Mouse (Mus musculus): ENCODE results near the gene Slc35a5. TPM values are rescaled to one million over a fixed set of nuclear protein-coding genes. Genes with fewer than 3 reads are reported as not detected.
A peak's percentile ranks its signal among the peaks of the same experiment; 100 is the strongest.

Gene Slc35a5
- polyA plus RNA-seq, 1 experiment from 2014 or later = 14.8 TPM

GRCm38 (mm10) chr16:45124230-45125203 is 34.0 kb downstream of the Slc35a5 start:
- no peak overlapping the region for H3K9ac ChIP-seq (ENCODE audit: low read depth, low read length)
- H3K9me3 ChIP-seq (replicated peaks; ENCODE audit: control insufficient read depth, low read length) = no peaks in the 10 kb centered on the region
- H3K4me2 ChIP-seq = no peak overlapping the region
- 37% methylated on average over 9 of the region's 9 CpGs for WGBS (ENCODE audit: insufficient replicate concordance)
- no peaks in the 10 kb centered on the region for H3K27me3 ChIP-seq (ENCODE audit: control insufficient read depth, insufficient read depth, low read length)
- H3K36me3 ChIP-seq (ENCODE audit: control insufficient read depth, insufficient read depth, low read length) = peaks cover 11% of the 10 kb centered on the region
- H3K4me3 ChIP-seq (ENCODE audit: low read depth, low read length) = no peak overlapping the region
- no peak overlapping the region for H3K27ac ChIP-seq (ENCODE audit: low read depth, low read length)
- H3K4me1 ChIP-seq (ENCODE audit: control insufficient read depth, insufficient read depth, low read length) = peaks cover 13% of the 10 kb centered on the region
- ATAC-seq (replicated peaks; ENCODE audit: insufficient number of reproducible peaks, low FRiP score, low TSS enrichment) = no peak

GRCm38 (mm10) chr16:45122571-45122970 is 35.9 kb downstream of the Slc35a5 start:
- Histone ChIP-seq H3K4me2 (no peak overlapping the region), H3K27me3 (ENCODE audit: control insufficient read depth, insufficient read depth, low read length) (no peaks in the 10 kb centered on the region), H3K9me3 (replicated peaks; ENCODE audit: control insufficient read depth, low read length) (no peaks in the 10 kb centered on the region), H3K4me3 (ENCODE audit: low read depth, low read length) (no peak overlapping the region), H3K9ac (ENCODE audit: low read depth, low read length) (no peak overlapping the region), H3K27ac (ENCODE audit: low read depth, low read length) (no peak overlapping the region), H3K4me1 (ENCODE audit: control insufficient read depth, insufficient read depth, low read length) (peaks cover 13% of the 10 kb centered on the region), H3K36me3 (ENCODE audit: control insufficient read depth, insufficient read depth, low read length) (peaks cover 7% of the 10 kb centered on the region)
- no peak for ATAC-seq (replicated peaks; ENCODE audit: insufficient number of reproducible peaks, low FRiP score, low TSS enrichment)
- WGBS (ENCODE audit: insufficient replicate concordance) = 56% methylated on average over 5 of the region's 5 CpGs

GRCm38 (mm10) chr16:45120844-45121425 is 37.6 kb downstream of the Slc35a5 start:
- Histone ChIP-seq H3K27ac (ENCODE audit: low read depth, low read length) (peak overlapping the region; percentile 50), H3K4me1 (ENCODE audit: control insufficient read depth, insufficient read depth, low read length) (peaks cover 13% of the 10 kb centered on the region), H3K9me3 (replicated peaks; ENCODE audit: control insufficient read depth, low read length) (no peaks in the 10 kb centered on the region), H3K9ac (ENCODE audit: low read depth, low read length) (no peak overlapping the region), H3K4me3 (ENCODE audit: low read depth, low read length) (no peak overlapping the region), H3K27me3 (ENCODE audit: control insufficient read depth, insufficient read depth, low read length) (no peaks in the 10 kb centered on the region), H3K36me3 (ENCODE audit: control insufficient read depth, insufficient read depth, low read length) (peaks cover 3% of the 10 kb centered on the region), H3K4me2 (no peak overlapping the region)
- ATAC-seq (replicated peaks; ENCODE audit: insufficient number of reproducible peaks, low FRiP score, low TSS enrichment) = no peak
- WGBS (ENCODE audit: insufficient replicate concordance) = 26% methylated on average over 5 of the region's 5 CpGs

GRCm38 (mm10) chr16:45118760-45119159 is 39.7 kb downstream of the Slc35a5 start:
- Histone ChIP-seq H3K4me1 (ENCODE audit: control insufficient read depth, insufficient read depth, low read length) (peaks cover 10% of the 10 kb centered on the region), H3K9ac (ENCODE audit: low read depth, low read length) (no peak overlapping the region), H3K36me3 (ENCODE audit: control insufficient read depth, insufficient read depth, low read length) (peaks cover 3% of the 10 kb centered on the region), H3K27ac (ENCODE audit: low read depth, low read length) (no peak overlapping the region), H3K4me3 (ENCODE audit: low read depth, low read length) (no peak overlapping the region), H3K9me3 (replicated peaks; ENCODE audit: control insufficient read depth, low read length) (no peaks in the 10 kb centered on the region), H3K27me3 (ENCODE audit: control insufficient read depth, insufficient read depth, low read length) (no peaks in the 10 kb centered on the region), H3K4me2 (no peak overlapping the region)
- WGBS (ENCODE audit: insufficient replicate concordance) = 71% methylated on average over 3 of the region's 3 CpGs
- ATAC-seq (replicated peaks; ENCODE audit: insufficient number of reproducible peaks, low FRiP score, low TSS enrichment) = no peak

GRCm38 (mm10) chr16:45117200-45117599 is 41.3 kb downstream of the Slc35a5 start:
- ATAC-seq (replicated peaks; ENCODE audit: insufficient number of reproducible peaks, low FRiP score, low TSS enrichment) = no peak
- Histone ChIP-seq H3K36me3 (ENCODE audit: control insufficient read depth, insufficient read depth, low read length) (no peaks in the 10 kb centered on the region; the same call in 1 of the 2 replicates), H3K4me1 (ENCODE audit: control insufficient read depth, insufficient read depth, low read length) (peaks cover 10% of the 10 kb centered on the region), H3K4me2 (no peak overlapping the region), H3K27me3 (ENCODE audit: control insufficient read depth, insufficient read depth, low read length) (no peaks in the 10 kb centered on the region), H3K9ac (ENCODE audit: low read depth, low read length) (no peak overlapping the region), H3K27ac (ENCODE audit: low read depth, low read length) (no peak overlapping the region), H3K4me3 (ENCODE audit: low read depth, low read length) (no peak overlapping the region), H3K9me3 (replicated peaks; ENCODE audit: control insufficient read depth, low read length) (no peaks in the 10 kb centered on the region)
- 86% methylated on average over 3 of the region's 3 CpGs for WGBS (ENCODE audit: insufficient replicate concordance)

- Histone ChIP-seq H3K9me3 (replicated peaks; ENCODE audit: control insufficient read depth, low read length) (no peaks in the 10 kb centered on the region), H3K27me3 (ENCODE audit: control insufficient read depth, insufficient read depth, low read length) (no peaks in the 10 kb centered on the region), H3K4me2 (no peak overlapping the region), H3K4me1 (ENCODE audit: control insufficient read depth, insufficient read depth, low read length) (peaks cover 8% of the 10 kb centered on the region; the same call in 1 of the 2 replicates), H3K4me3 (ENCODE audit: low read depth, low read length) (no peak overlapping the region), H3K27ac (ENCODE audit: low read depth, low read length) (no peak overlapping the region), H3K9ac (ENCODE audit: low read depth, low read length) (no peak overlapping the region), H3K36me3 (ENCODE audit: control insufficient read depth, insufficient read depth, low read length) (no peaks in the 10 kb centered on the region)
- 13% methylated on average over 4 of the region's 4 CpGs for WGBS (ENCODE audit: insufficient replicate concordance)
- ATAC-seq (replicated peaks; ENCODE audit: insufficient number of reproducible peaks, low FRiP score, low TSS enrichment) = peak; percentile 69; the same call in 1 of the 2 replicates
Measured at GRCm38 (mm10) chr16:45110498-45110897, 48.0 kb downstream of the Slc35a5 start.

- WGBS (ENCODE audit: insufficient replicate concordance) = 65% methylated on average over 5 of the region's 5 CpGs
- Histone ChIP-seq H3K27me3 (ENCODE audit: control insufficient read depth, insufficient read depth, low read length) (no peaks in the 10 kb centered on the region), H3K4me1 (ENCODE audit: control insufficient read depth, insufficient read depth, low read length) (peaks cover 8% of the 10 kb centered on the region; the same call in 1 of the 2 replicates), H3K36me3 (ENCODE audit: control insufficient read depth, insufficient read depth, low read length) (no peaks in the 10 kb centered on the region), H3K27ac (ENCODE audit: low read depth, low read length) (no peak overlapping the region), H3K4me2 (no peak overlapping the region), H3K9me3 (replicated peaks; ENCODE audit: control insufficient read depth, low read length) (no peaks in the 10 kb centered on the region), H3K4me3 (ENCODE audit: low read depth, low read length) (no peak overlapping the region), H3K9ac (ENCODE audit: low read depth, low read length) (no peak overlapping the region)
- no peak for ATAC-seq (replicated peaks; ENCODE audit: insufficient number of reproducible peaks, low FRiP score, low TSS enrichment)
Measured at GRCm38 (mm10) chr16:45108203-45108878, 50.2 kb downstream of the Slc35a5 start.

- Histone ChIP-seq H3K9ac (ENCODE audit: low read depth, low read length) (no peak overlapping the region), H3K27me3 (ENCODE audit: control insufficient read depth, insufficient read depth, low read length) (no peaks in the 10 kb centered on the region), H3K4me3 (ENCODE audit: low read depth, low read length) (no peak overlapping the region), H3K36me3 (ENCODE audit: control insufficient read depth, insufficient read depth, low read length) (no peaks in the 10 kb centered on the region), H3K4me1 (ENCODE audit: control insufficient read depth, insufficient read depth, low read length) (peaks cover 12% of the 10 kb centered on the region), H3K9me3 (replicated peaks; ENCODE audit: control insufficient read depth, low read length) (no peaks in the 10 kb centered on the region), H3K27ac (ENCODE audit: low read depth, low read length) (no peak overlapping the region), H3K4me2 (no peak overlapping the region)
- WGBS (ENCODE audit: insufficient replicate concordance) = 61% methylated on average over 3 of the region's 3 CpGs
- ATAC-seq (replicated peaks; ENCODE audit: insufficient number of reproducible peaks, low FRiP score, low TSS enrichment) = no peak
Measured at GRCm38 (mm10) chr16:45104993-45105392, 53.5 kb downstream of the Slc35a5 start.
